32 mouse cellular contexts compared by ENCODE assay signal in the genomic region with DNA sequence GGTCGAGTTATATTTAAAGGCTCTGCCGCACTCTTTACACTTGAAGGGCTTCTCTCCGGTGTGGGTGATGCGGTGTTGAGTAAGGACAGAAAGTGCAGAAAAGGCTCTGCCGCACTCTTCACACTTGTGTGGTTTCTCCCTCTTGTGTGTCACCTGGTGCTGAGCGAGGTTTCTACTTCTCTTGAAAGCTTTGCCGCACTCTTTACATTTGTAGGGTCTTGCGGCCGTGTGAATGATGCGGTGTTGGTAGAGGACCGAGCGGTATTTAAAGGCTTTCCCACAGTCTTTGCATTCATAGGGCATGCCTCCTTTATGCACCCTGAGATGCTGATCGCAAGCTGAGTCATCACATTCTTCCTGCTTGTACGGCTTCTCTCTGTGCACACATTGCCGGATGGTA. TPM values are rescaled to one million over a fixed set of nuclear protein-coding genes. Genes with fewer than 3 reads are reported as not detected.
"Had no signal": no experiment of that assay in that cellular context is flagged by ENCODE, and none has a peak within 500 bp of the region (broad histone marks: within the 10 kb centered on the region; RNA-seq: fewer than 3 reads in every experiment).

No protein-coding gene starts in this region.

- H3K4me2 ChIP-seq: heart, embryonic 12.5 days; hindbrain, embryonic 12.5 days; hindbrain, embryonic 14.5 days; intestine, embryonic 15.5 days; limb, embryonic 13.5 days; limb, embryonic 15.5 days; liver, embryonic 12.5 days had no signal

- H3K9me3 ChIP-seq: heart, embryonic 12.5 days; hindbrain, embryonic 10.5 days; hindbrain, embryonic 12.5 days; intestine, embryonic 15.5 days; limb, embryonic 13.5 days; limb, embryonic 15.5 days; liver, embryonic 12.5 days had no signal

- H3K27ac ChIP-seq: heart, adult 2 months; hindbrain, embryonic 10.5 days; hindbrain, embryonic 12.5 days; hindbrain, embryonic 14.5 days; intestine, embryonic 15.5 days; limb, embryonic 13.5 days; limb, embryonic 15.5 days; liver, embryonic 12.5 days; liver, embryonic 14.5 days had no signal

- DNase-seq: gastrocnemius, postnatal 14 days; heart, adult 2 months; heart, postnatal 10 days; heart, postnatal 4 days; kidney, adult 18-20 months; kidney, adult 8-10 months; kidney, postnatal 10 days; kidney, postnatal 25 days; kidney, postnatal 4 days; layer of hippocampus, adult 9-11 months; layer of hippocampus, postnatal 36 days; left cerebral cortex, postnatal 4 days; lung, adult 18-20 months had no signal

- ATAC-seq: hindbrain, embryonic 16.5 days; inflammation-experienced regulatory T-cells, adult 6 months; intestine, embryonic 15.5 days; intestine, postnatal 0 days; liver, embryonic 12.5 days had no signal

- H3K9ac ChIP-seq: heart, embryonic 12.5 days; hindbrain, embryonic 12.5 days; hindbrain, embryonic 14.5 days; intestine, embryonic 15.5 days; limb, embryonic 13.5 days; limb, embryonic 15.5 days; liver, embryonic 12.5 days; liver, embryonic 14.5 days had no signal

- H3K4me3 ChIP-seq: heart, adult 2 months; heart, embryonic 12.5 days; hindbrain, embryonic 10.5 days; hindbrain, embryonic 12.5 days; intestine, embryonic 15.5 days; limb, embryonic 13.5 days; limb, embryonic 15.5 days; liver, embryonic 12.5 days had no signal

- H3K4me1 ChIP-seq: heart, embryonic 12.5 days; hindbrain, embryonic 10.5 days; hindbrain, embryonic 12.5 days; intestine, embryonic 15.5 days; limb, embryonic 13.5 days; limb, embryonic 15.5 days; liver, embryonic 12.5 days had no signal

- H3K27me3 ChIP-seq: heart, embryonic 12.5 days; hindbrain, embryonic 12.5 days; intestine, embryonic 15.5 days; limb, embryonic 13.5 days; limb, embryonic 15.5 days; liver, embryonic 12.5 days had no signal

RNA-seq across cellular contexts. Expression of gene Sept14, which starts 50.4 kb away (rescaled TPM):
- polyA plus RNA-seq: heart, adult 2 months; heart, embryonic 12.5 days; heart, embryonic 14.5 days; heart, embryonic 16.5 days; hindbrain, embryonic 10.5 days; hindbrain, embryonic 12.5 days; hindbrain, embryonic 14.5 days; hindbrain, embryonic 16.5 days; inflammation-experienced regulatory T-cells, adult 6 months; intestine, embryonic 15.5 days; intestine, postnatal 0 days; kidney, embryonic 14.5 days; kidney, embryonic 16.5 days; limb, embryonic 11.5 days; limb, embryonic 13.5 days; limb, embryonic 15.5 days; liver, adult 2 months; liver, embryonic 12.5 days; liver, embryonic 14.5 days; liver, embryonic 16.5 days had no signal
